Mouse (Mus musculus) forebrain, embryonic 11.5 days (tissue): ENCODE measurements around the gene Nps. TPM values are rescaled to one million over a fixed set of nuclear protein-coding genes. Genes with fewer than 3 reads are reported as not detected.
"Not testable (repeated sequence)": the region's sequence is repeated elsewhere in the genome, so short reads cannot be mapped to it uniquely, and the experiment has no call there.

Experiments
- ATAC-seq: fragments of 200-750 bp; cut with Nextera tagmentation; replicated peaks from 2 replicates; pipeline ENCODE4 v1.8.0; 2017; ENCODE audit warnings: moderate TSS enrichment; ENCODE audit not compliant: low FRiP score
- DNase-seq: peaks from one replicate; pipeline ENCODE4 v3.0.0-alpha.2; 2017; ENCODE audit warnings: low spot score
- H3K27ac ChIP-seq: fragments of 300-500 bp; sonication (generic); 2 replicates; pipeline ENCODE4 v1.5.1; 2014; ENCODE audit warnings: low read depth, low read length
- H3K27me3 ChIP-seq: fragments of 300-500 bp; sonication (generic); 2 replicates; pipeline ENCODE4 v1.6.1; 2014; ENCODE audit warnings: mild to moderate bottlenecking, low read length, mixed read lengths; ENCODE audit not compliant: control insufficient read depth, insufficient read depth
- H3K36me3 ChIP-seq: fragments of 300-500 bp; sonication (generic); 2 replicates; pipeline ENCODE4 v1.6.1; 2014; ENCODE audit warnings: mild to moderate bottlenecking, low read length, moderate library complexity, mixed read lengths; ENCODE audit not compliant: control insufficient read depth, insufficient read depth
- H3K4me1 ChIP-seq: fragments of 300-500 bp; sonication (generic); replicated peaks from 2 replicates; pipeline ENCODE4 v1.6.1; 2014; ENCODE audit warnings: low read length, mixed read lengths; ENCODE audit not compliant: control insufficient read depth, insufficient read depth
- H3K4me2 ChIP-seq: fragments of 300-500 bp; sonication (generic); 2 replicates; pipeline ENCODE4 v1.6.1; 2014; ENCODE audit warnings: low read depth, mild to moderate bottlenecking, low read length, moderate library complexity, mixed read lengths; ENCODE audit not compliant: severe bottlenecking
- H3K4me3 ChIP-seq: fragments of 300-500 bp; sonication (generic); 2 replicates; pipeline ENCODE4 v1.5.1; 2014; ENCODE audit warnings: low read depth, low read length
- H3K9ac ChIP-seq: fragments of 300-500 bp; sonication (generic); 2 replicates; pipeline ENCODE4 v1.6.1; 2014; ENCODE audit warnings: low read length
- H3K9me3 ChIP-seq: fragments of 300-500 bp; sonication (generic); 2 replicates; pipeline ENCODE4 v1.6.1; 2016; ENCODE audit warnings: low read length, mixed read lengths; ENCODE audit not compliant: control insufficient read depth
- WGBS: fragments of 180-500 bp; shearing (Covaris S2); extraction: QIAGEN DNeasy Blood & Tissue Kit; methylation state at CpG from one replicate; pipeline ENCODE4 v1.1.7; 2014; 5-methylcytosine and 5-hydroxymethylcytosine counted together
- polyA plus RNA-seq: library from polyadenylated mRNA; unstranded; fragments of >200 nt; fragmentation: Nextera tagmentation; extraction: Ambion mirVana; gene quantifications from 2 replicates; pipeline ENCODE4 v1.2.1, GENCODE M21; 2014

Gene Nps
- polyA plus RNA-seq, result not detected in 2 replicates

DNA sequence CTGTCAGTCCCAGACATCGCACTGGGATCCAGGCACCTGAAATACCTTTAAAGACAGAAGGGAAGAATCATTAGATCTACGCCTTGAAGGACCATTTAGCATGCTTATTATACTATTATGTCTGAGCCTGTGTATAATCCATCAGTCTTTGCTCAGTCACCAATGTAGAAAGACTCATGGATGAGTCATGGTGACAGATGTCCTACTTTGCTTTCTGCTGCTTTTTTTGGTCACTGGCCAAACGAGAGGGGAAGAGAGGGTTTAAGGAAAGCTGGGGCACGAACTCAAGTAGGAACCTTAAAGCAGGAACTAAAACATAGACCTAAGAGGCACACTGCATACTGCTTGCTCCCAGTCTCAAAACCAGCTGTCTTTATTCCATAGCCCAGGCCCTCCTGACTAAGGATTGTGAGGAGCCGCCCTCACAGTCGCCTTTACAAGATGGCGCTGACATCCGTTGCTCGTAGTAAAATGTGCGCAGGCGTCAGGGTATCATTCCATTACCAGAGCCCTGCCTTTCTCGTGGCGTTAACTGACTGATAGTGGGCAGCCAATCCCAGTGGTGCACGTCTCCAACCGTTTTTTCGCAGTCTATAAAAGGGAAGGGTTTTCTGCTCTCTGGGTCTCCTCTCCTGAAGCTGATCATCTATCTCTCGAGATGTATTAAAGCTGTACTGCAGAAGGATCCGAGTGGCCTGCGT lies at the start of gene Nps:
Gene Nps, plus strand, starts transcription at position 651 of the 701 bp plus-strand sequence.
- not testable (repeated sequence) for H3K4me2 ChIP-seq, H3K4me3 ChIP-seq, H3K9ac ChIP-seq, H3K27me3 ChIP-seq, ATAC-seq, H3K9me3 ChIP-seq, H3K4me1 ChIP-seq, H3K27ac ChIP-seq, H3K36me3 ChIP-seq
- 90% methylated on average over 19 of the region's 19 CpGs for WGBS
- peak; percentile 9 for DNase-seq

DNA sequence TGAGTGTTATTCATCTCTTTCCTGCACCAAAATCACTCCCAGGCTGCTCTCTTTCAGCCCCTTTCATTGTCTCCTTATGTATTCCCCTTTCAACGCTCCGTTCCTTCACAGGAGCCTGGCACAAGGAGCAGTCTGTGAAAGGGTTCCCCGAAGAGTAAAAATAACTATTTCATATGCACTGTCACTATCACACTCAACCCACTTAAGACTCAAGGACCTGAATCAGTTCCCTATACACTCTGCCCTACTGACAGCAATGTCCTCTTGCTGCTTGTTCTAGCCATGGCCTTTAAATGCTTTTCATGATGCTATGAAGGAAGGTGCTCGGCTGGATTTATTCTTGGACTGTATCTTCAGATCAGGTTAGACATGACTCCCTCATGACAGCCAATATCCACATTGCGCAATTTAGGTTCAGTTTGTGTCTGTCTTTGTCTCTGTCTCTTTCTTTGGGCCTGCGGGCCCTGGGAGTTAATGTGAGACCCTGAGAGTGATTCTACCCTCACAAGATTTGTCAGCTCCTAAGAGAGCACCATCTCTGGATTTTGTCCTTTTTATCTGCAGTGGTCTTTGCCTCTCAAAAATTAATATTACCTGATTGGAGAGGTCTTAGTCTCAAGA lies 49.4 kb upstream of the Nps start:
- H3K9ac ChIP-seq, result no peak overlapping the region
- no peaks in the 10 kb centered on the region for H3K4me1 ChIP-seq
- no peaks in the 10 kb centered on the region for H3K27me3 ChIP-seq
- ATAC-seq (no peak), DNase-seq (no peak)
- no peak overlapping the region for H3K27ac ChIP-seq
- H3K9me3 ChIP-seq, result no peaks in the 10 kb centered on the region
- WGBS, result 88% methylated on average over 6 of the region's 6 CpGs
- no peak overlapping the region for H3K4me2 ChIP-seq
- no peak overlapping the region for H3K4me3 ChIP-seq
- no peaks in the 10 kb centered on the region for H3K36me3 ChIP-seq

DNA sequence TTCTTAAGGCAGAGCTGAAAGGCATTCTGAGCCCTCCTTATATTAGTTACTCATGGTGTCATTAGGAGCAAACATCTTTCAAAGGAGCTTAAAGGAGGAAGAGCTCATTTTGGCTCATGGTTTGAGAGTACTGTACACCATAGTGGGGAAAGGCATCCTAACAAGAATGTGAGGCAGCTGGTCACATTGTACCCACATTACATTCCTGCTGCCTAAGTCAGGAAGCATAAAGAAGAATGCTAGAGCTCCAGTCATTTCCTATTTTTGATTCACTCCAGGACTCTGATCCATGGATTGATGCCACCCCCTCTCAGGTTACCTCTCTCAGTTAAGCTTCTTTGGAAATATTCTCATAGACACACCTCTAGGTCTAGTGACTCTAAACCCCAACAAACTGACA lies 48.2 kb upstream of the Nps start:
- Histone ChIP-seq H3K4me3 (no peak overlapping the region), H3K9ac (no peak overlapping the region), H3K9me3 (no peaks in the 10 kb centered on the region), H3K27ac (no peak overlapping the region), H3K36me3 (no peaks in the 10 kb centered on the region), H3K4me1 (no peaks in the 10 kb centered on the region), H3K4me2 (no peak overlapping the region), H3K27me3 (no peaks in the 10 kb centered on the region)
- no peak for ATAC-seq
- DNase-seq, result no peak

DNA sequence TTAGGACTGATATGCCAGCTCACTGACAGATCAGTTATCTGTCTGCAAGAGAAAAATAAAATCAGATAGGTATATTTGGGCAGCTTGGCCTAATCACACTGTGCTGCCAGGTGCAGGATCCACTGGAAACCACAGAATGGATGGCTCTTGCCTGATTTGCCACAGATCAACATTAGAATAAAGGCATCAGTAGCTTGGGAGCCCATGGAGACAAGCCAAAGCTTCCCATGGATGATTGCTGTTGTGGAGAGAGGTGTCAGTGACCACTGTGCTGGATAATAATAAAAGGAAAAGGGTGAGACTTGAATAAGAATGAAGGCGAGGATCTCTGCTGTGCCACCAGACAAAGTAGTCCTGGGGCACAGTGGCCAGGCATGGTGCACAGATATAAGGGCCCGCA lies 47.7 kb upstream of the Nps start:
- Histone ChIP-seq H3K4me1 (no peaks in the 10 kb centered on the region), H3K9ac (no peak overlapping the region), H3K4me3 (no peak overlapping the region), H3K27ac (no peak overlapping the region), H3K4me2 (no peak overlapping the region), H3K9me3 (no peaks in the 10 kb centered on the region), H3K36me3 (no peaks in the 10 kb centered on the region), H3K27me3 (no peaks in the 10 kb centered on the region)
- no peak for DNase-seq
- no peak for ATAC-seq
- 91% methylated on average over 2 of the region's 2 CpGs for WGBS

DNA sequence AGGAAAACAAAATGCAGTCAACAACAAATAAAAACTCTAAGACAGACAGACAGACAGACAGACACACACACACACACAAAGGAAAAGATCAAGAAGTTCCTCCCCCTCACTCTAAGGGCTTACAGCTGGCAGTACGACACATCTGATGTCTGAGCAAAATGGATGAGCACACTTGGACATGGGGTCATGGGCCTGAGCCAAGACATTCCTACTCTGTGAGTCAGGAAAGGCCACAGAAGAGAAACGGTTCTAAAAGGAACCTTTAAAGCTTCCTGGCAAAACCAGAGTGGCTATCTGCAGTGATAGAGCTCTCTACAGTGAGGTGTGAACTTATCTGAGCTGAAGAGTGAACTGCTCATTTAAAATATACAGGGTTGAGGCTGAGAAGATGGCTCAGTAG lies 46.0 kb upstream of the Nps start:
- ATAC-seq, result no peak
- Histone ChIP-seq H3K4me2 (no peak overlapping the region), H3K4me3 (no peak overlapping the region), H3K27me3 (no peaks in the 10 kb centered on the region), H3K36me3 (no peaks in the 10 kb centered on the region), H3K9ac (no peak overlapping the region), H3K27ac (no peak overlapping the region), H3K9me3 (no peaks in the 10 kb centered on the region), H3K4me1 (no peaks in the 10 kb centered on the region)
- DNase-seq, result no peak
- WGBS, result 91% methylated on average over 2 of the region's 2 CpGs

DNA sequence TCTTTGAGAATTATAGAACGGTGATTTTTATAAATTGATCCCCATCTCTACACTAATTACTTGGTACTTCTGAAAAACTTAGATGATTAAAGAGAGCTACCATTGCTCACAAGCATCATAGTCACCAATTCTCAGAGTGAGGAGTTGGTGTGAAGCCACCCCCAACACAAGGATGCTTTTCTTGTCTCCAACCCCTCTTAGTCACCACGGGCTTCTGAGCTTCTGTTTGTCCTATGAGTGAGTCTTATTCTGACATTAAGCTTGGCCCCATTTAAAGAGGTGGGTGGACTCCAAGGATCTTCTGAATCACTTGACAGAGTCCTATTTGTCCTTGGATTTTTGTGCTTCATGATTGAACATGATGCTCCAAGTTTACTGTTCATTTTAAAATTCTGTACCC lies 37.0 kb upstream of the Nps start:
- no peak overlapping the region for H3K9ac ChIP-seq
- no peaks in the 10 kb centered on the region for H3K4me1 ChIP-seq
- WGBS, result 85% methylated on average over 2 of the region's 2 CpGs
- H3K4me2 ChIP-seq, result no peak overlapping the region
- no peak overlapping the region for H3K27ac ChIP-seq
- no peaks in the 10 kb centered on the region for H3K9me3 ChIP-seq
- H3K36me3 ChIP-seq, result no peaks in the 10 kb centered on the region
- no peak for DNase-seq
- no peak for ATAC-seq
- H3K4me3 ChIP-seq, result no peak overlapping the region
- H3K27me3 ChIP-seq, result no peaks in the 10 kb centered on the region

DNA sequence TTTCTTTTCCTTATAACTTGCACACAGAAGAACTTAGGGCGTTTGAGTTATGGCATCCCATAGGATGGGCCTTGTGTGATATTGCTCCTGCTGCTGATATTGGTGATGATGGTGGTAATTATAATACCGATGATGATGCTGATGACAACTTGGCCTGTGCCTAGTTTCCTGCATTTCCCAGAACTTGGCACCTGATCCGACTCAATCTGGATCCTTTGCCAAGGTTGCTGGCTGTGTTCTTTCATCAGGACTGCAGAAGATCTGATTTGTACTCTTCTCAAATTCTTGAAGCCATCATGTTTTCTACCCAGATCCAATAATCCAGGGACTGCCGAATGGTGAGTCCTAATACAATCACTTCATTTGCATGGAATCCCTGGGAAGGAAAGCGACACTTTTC lies 32.5 kb upstream of the Nps start:
- 91% methylated on average over 5 of the region's 5 CpGs for WGBS
- no peaks in the 10 kb centered on the region for H3K4me1 ChIP-seq
- H3K9me3 ChIP-seq, result no peaks in the 10 kb centered on the region
- no peak overlapping the region for H3K4me3 ChIP-seq
- no peak overlapping the region for H3K9ac ChIP-seq
- no peak for ATAC-seq
- H3K27ac ChIP-seq, result no peak overlapping the region
- no peaks in the 10 kb centered on the region for H3K36me3 ChIP-seq
- H3K27me3 ChIP-seq, result no peaks in the 10 kb centered on the region
- no peak overlapping the region for H3K4me2 ChIP-seq
- no peak for DNase-seq

DNA sequence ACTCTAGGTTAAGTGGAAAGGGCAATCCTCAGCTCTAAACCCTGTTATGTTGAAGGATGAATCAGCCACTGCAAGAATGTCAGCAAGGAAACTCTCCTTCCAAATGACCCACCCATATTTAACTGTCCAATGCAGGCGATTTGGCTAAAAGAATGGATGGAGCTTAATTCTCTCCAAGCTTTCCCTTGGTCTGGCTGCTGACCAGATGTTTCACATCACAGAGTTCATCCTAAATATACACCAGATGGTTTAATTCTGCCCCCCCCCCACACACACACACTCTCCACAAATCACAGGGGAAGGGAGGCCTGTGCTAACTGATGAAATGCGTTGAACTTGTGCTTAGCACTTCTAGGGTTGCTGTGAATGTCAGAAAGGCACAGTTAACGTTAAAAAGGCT lies 21.4 kb upstream of the Nps start:
- no peak for ATAC-seq
- no peaks in the 10 kb centered on the region for H3K36me3 ChIP-seq
- no peak overlapping the region for H3K4me2 ChIP-seq
- H3K9ac ChIP-seq, result no peak overlapping the region
- H3K4me3 ChIP-seq, result no peak overlapping the region
- no peak for DNase-seq
- H3K9me3 ChIP-seq, result no peaks in the 10 kb centered on the region
- no peak overlapping the region for H3K27ac ChIP-seq
- no peaks in the 10 kb centered on the region for H3K27me3 ChIP-seq
- 64% methylated on average over 3 of the region's 3 CpGs for WGBS
- no peaks in the 10 kb centered on the region for H3K4me1 ChIP-seq

DNA sequence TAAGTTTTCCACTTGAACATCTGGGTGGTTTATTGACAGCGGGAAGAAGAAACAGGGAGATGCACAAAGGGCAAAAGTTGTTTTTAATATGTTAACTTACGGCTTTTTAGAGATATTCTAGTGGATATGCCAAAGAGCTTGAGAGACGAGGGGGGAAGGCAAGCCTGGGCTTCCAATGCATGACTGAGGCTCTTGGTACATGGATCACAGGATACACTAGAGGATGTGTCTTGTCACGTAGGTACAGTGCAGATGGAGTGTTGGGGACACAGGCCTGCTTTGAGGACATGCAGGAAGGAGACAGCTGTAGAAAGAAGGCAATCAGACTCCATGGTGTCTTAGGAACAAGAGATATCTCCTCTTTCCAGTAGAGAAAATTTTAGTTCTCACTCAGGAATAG lies 19.1 kb upstream of the Nps start:
- DNase-seq, result no peak
- Histone ChIP-seq H3K9me3 (no peaks in the 10 kb centered on the region), H3K4me1 (no peaks in the 10 kb centered on the region), H3K36me3 (no peaks in the 10 kb centered on the region), H3K9ac (no peak overlapping the region), H3K4me2 (no peak overlapping the region), H3K27ac (no peak overlapping the region), H3K27me3 (no peaks in the 10 kb centered on the region), H3K4me3 (no peak overlapping the region)
- ATAC-seq, result no peak
- 84% methylated on average over 4 of the region's 4 CpGs for WGBS
